Mouse (Mus musculus): ENCODE data around the gene Naaladl2. TPM values are rescaled to one million over a fixed set of nuclear protein-coding genes. Genes with fewer than 3 reads are reported as not detected.
"Not testable (repeated sequence)": the region's sequence is repeated elsewhere in the genome, so short reads cannot be mapped to it uniquely, and the experiment has no call there.

The Naaladl2 gene
- total RNA-seq, 2 experiments from 2014 or later, result 0.33 to 1.0 TPM

DNA sequence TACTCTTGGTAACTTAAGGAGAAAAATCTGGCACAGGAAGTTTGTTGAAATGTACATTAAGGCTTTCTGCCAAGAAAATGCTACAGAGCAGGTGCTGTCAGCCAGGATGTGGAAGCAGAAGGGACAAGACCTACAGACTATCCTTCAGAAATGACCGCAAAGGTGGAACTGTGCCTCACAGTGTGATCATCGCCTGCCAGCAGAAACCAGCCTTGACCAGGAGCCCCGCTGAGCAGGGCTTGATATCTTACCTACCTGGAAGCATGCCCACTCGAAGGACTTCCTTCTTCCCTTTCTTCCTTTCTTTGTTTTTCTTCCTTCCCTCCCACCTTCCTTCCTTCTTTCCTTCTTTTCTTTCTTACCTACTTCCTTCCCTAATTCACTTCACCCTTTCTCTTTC, 69.8 kb downstream of the Naaladl2 start:
- DNase-seq, result no peak
- TF ChIP-seq CTCF (IDR thresholded peaks at IDR 0.05), result no peak
- intact Hi-C loops (cut with DNase I), result no loop called here
- no peak overlapping the region for H3K27ac ChIP-seq
- no peak overlapping the region for H3K4me3 ChIP-seq

DNA sequence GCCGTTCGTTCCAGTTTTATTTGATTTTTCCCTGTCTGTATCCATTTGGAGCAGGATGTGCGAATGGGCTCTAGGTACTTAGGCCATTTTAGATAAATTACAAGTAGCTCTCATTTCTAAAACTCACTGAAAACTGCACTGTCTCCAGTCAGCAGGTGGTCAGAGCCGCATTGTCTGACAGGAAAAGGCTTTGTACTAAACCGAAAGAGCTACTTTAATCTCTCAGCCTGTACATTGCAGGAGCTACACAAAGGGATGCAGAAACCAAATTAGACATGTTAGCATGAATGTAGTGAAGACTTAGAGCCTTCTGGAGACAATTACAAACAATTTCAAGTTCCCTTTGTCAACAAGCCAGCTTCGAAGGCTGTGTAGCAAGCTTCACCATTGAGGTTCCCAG, 70.2 kb downstream of the Naaladl2 start:
- DNase-seq, result no peak
- no peak overlapping the region for H3K4me3 ChIP-seq
- intact Hi-C loops (cut with DNase I), result no loop called here
- TF ChIP-seq CTCF (IDR thresholded peaks at IDR 0.05), result no peak
- H3K27ac ChIP-seq, result no peak overlapping the region

DNA sequence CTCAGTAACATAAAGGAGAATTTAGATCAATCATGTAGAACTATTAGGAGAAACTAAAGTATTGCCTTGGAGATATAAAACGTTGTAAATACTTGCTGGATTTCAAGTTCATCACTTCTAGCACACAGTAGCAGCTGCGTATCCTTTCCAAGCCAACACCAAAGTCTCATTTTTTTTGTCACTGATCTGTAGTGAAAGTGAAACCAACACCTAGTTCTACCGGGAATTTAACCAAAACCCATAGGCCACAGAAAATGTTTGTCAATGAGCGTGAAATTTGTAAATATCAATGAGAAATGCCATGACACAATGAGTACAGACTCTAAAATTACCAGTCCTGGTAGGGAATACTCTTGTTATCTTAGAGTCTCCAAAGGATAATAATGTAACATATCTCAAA, 80.8 kb downstream of the Naaladl2 start:
- intact Hi-C loops (cut with DNase I), result no loop called here
- DNase-seq, result no peak
- TF ChIP-seq CTCF (IDR thresholded peaks at IDR 0.05), result no peak
- no peak overlapping the region for H3K4me3 ChIP-seq
- H3K27ac ChIP-seq, result no peak overlapping the region

DNA sequence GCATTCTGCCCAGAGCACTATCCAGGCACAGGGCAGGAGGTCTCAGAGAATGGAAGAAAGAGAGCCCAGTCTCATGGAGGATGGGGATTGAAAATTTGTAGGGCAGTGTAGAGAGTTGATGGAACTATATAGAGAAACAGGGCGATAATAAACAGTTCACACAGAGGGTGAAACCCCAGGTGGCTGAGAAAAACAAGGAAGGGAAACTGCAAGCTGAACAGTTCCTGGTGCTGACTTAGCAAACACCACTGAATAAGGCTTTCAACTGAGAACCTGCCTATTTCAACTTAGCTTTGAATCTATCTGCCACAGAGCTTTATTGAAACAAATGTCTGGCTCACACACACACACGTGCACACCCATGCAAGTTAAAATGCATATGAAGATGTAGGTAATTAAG, 91.1 kb downstream of the Naaladl2 start:
- no peak overlapping the region for H3K27ac ChIP-seq
- intact Hi-C loops (cut with DNase I), result no loop called here
- no peak for TF ChIP-seq CTCF (IDR thresholded peaks at IDR 0.05)
- DNase-seq, result no peak
- H3K4me3 ChIP-seq, result no peak overlapping the region

DNA sequence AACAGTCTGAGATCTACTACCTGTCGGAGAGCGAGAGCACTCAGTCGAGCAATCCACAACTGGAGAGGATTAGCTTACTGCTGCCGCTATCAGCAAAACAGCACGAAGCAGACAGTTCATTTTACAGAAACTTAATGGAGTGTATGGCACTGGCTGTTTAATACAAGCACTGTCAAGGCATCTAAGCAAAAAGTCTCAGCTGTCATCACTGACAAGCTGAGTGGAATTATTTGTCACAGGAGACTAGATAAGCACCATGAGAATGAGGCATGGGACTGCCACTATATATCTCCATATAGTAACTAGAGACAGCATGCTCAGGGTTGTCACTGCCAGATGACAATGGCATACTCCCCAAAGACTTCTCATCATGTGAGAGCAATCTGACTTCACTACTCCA, 124.1 kb downstream of the Naaladl2 start:
- TF ChIP-seq CTCF (IDR thresholded peaks at IDR 0.05), result no peak
- H3K27ac ChIP-seq, result no peak overlapping the region
- no peak for DNase-seq
- intact Hi-C loops (cut with DNase I), result no loop called here
- no peak overlapping the region for H3K4me3 ChIP-seq

DNA sequence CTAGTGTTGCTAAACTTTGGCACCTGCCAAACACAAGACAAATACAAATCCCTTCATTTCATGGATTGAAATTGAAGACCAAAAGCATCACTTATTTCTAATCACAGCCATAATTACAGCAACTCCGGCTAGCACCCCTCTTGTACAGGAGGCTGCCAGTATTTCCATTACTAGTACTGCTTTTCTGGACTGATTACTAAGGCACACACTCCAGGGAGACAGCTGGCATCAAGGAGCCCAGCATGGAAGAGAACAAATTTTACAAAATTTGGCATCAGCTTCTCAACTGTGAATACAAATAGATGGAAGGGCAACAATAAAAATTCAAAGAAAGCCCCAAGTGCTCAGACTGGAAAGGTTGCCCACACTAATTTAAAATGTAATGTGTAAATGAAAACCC, 133.3 kb downstream of the Naaladl2 start:
- Histone ChIP-seq H3K27ac (no peak overlapping the region), H3K4me3 (no peak overlapping the region)
- DNase-seq, result no peak
- no peak for TF ChIP-seq CTCF (IDR thresholded peaks at IDR 0.05)
- intact Hi-C loops (cut with DNase I), result no loop called here

DNA sequence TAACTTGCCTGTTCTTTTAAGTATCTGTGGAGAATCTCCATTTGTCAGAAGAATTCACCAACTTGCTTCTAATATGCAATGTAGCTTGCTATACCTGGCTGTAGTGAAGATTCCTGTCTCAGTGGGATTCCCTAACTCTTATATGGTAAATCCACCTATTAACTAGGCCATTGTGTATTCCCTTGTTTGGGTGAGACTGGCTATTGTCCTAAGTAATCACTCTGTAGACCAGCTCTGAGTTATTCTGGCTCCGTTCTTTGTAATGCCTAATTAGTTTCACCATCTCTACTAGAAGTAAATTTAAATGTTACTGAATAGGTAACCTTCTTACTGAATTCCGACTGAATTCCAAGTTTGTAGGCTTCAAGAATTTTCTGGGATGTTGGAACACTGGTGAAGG, 137.3 kb downstream of the Naaladl2 start:
- H3K4me3 ChIP-seq; DNase-seq; intact Hi-C loops (cut with DNase I); H3K27ac ChIP-seq: not testable (repeated sequence)

DNA sequence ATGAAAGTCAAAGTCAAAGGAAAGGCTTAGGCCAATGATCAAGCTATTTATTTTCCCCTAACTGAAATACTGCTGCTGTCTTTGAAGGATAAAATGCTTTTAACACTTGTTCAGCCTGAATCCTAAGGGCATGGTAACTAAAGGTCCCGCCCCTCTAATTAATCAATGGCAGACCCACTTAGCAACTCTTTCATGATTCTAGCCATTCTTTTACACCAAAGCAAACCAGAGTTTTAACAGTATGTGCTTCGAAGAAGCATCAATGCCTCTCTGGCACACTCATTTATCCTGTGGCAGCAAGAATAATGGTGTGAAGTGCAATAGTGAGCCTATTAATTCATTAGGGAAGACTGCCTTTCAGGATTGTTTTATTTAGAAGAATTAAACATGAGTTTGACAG, 151.5 kb downstream of the Naaladl2 start:
- no peak overlapping the region for H3K27ac ChIP-seq
- no peak overlapping the region for H3K4me3 ChIP-seq
- DNase-seq, result no peak
- intact Hi-C loops (cut with DNase I), result no loop called here
- no peak for TF ChIP-seq CTCF (IDR thresholded peaks at IDR 0.05)

DNA sequence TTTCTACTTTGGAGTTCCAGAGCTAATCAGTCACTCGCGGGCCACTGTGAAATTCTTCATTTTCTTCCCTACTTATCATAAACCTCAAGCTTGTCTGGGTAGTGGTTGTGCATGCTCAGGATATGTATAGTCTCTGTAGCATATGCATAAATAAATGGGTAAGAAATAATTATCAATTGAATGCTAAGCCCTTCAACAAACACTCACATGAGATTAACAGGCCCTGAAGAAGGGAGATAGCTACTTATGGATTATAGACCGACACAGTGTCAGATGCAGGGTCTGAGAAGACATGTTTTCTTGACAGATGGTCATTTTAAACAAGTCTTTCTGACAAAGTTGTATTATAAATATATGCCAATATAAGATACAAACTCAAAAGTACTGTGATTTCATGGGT, 152.0 kb downstream of the Naaladl2 start:
- H3K27ac ChIP-seq, result no peak overlapping the region
- H3K4me3 ChIP-seq, result no peak overlapping the region
- intact Hi-C loops (cut with DNase I), result no loop called here
- TF ChIP-seq CTCF (IDR thresholded peaks at IDR 0.05), result no peak
- DNase-seq, result no peak

DNA sequence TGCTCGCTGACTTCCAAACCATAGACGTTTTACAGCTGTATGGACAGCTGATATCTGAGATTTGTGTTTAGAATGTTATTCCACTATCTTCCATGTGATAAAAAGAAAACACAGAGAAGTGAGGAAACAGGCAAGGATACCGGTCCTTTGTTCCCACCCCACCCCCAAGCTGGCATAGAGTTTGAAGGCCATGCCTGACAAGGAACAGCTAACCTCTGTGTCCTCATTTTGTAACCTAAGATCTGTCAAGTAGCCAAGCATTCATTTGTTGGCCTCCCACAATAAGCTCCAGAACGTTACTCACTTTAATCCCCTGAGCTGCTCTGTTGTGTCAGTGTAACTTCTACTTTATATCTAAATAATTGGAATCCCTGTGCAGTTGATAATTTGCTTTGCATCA, 161.9 kb downstream of the Naaladl2 start:
- no peak overlapping the region for H3K27ac ChIP-seq
- no peak for TF ChIP-seq CTCF (IDR thresholded peaks at IDR 0.05)
- intact Hi-C loops (cut with DNase I), result no loop called here
- no peak for DNase-seq
- H3K4me3 ChIP-seq, result no peak overlapping the region

DNA sequence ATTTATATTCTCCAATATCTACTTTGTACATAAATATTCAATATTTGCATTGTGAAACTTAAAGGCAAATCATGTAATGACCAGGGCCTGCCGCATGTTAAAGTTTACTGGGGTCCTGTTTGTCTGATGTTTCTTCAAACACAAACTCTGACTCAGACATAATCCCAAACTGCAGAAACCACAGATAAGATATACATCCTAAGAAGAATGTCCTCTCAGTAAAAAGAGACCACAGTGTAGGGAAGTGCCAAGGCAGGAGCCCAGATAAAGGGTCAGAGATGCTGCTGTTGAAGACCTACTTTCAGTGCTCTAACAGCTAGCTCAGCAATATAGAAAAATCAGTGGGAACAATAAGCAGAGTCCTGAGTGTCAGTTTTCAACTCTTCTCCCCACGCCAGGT, 201.9 kb downstream of the Naaladl2 start:
- no peak for DNase-seq
- intact Hi-C loops (cut with DNase I), result no loop called here
- TF ChIP-seq CTCF (IDR thresholded peaks at IDR 0.05), result no peak
- Histone ChIP-seq H3K27ac (no peak overlapping the region), H3K4me3 (no peak overlapping the region)

DNA sequence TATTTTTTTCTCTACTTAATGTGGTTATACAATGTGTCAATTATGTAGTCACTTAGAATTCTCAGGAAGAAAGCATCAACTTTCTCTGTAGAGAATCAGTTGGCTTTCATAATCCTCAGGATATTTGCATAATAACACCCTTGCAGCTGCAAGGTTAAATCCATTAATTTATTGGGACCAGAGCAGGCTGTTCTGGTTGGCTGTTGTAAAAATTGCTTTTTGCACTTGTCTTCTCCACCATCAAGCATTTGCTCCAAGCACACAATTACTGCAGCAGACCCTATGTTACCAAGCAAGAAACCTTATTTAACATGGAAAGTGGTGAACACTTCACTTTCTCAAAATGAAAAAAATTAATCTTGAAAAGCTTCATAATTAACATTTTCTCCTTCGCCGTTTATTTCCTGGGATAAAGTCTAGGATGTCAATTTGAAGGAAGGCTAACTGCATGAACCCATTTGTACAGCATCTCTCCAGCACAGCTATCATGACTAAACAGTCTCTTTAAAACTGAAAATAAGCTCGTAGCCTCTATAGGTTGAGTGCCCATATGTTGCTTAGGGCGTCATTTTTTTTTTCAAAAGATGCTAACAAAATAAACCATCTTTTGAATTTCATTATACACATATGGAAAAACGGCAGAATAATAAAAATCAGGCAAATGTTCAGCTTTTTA, 205.4 kb downstream of the Naaladl2 start:
- no peak for DNase-seq
- no peak for TF ChIP-seq CTCF (IDR thresholded peaks at IDR 0.05)

DNA sequence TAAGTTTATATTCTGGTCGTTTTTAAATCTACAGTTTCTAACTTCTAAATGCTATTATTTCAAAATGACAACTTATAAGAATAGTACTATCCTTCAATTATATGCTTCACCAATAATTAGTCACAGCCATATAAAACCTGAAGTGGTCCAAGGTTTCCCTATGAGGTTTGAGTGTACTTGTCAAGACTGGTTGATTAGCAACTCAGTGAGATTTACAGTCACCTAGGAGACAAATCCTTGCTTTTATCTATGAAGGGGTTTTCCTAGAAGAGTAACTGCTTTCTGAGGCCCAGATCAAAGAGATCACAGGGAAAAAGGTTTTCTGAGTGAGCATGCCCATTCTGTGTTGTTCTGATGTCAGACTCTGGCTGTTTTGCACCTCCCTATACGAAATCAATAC, 222.2 kb downstream of the Naaladl2 start:
- TF ChIP-seq CTCF (IDR thresholded peaks at IDR 0.05), result no peak
- Histone ChIP-seq H3K27ac (no peak overlapping the region), H3K4me3 (no peak overlapping the region)
- intact Hi-C loops (cut with DNase I), result no loop called here
- no peak for DNase-seq

More for the DNA sequence above, 205.4 kb downstream of the Naaladl2 start:
- Histone ChIP-seq H3K4me3 (no peak overlapping the region), H3K27ac (no peak overlapping the region)
- intact Hi-C loops (cut with DNase I), result no loop called here

DNA sequence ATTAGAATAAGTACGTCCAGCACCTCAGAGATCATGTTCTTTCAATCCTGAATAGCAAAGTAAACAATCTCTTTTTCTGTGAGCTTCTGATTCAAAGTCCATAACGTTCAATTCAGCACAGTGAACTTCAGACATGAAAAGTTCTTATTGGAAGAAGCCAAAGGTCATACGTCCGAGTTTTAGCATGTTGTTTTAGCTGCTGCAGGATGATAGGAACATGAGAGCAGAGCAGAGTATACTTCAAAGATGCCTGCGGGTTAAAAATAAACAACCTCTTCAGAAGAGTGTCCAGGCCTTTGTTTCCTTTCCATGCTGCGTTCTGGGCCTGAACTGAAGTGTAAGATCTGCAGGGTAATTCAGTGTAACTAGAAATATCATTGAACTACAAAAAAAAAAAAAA, 222.7 kb downstream of the Naaladl2 start:
- Histone ChIP-seq H3K4me3 (no peak overlapping the region), H3K27ac (no peak overlapping the region)
- intact Hi-C loops (cut with DNase I), result no loop called here
- no peak for TF ChIP-seq CTCF (IDR thresholded peaks at IDR 0.05)
- DNase-seq, result no peak
